Mouse (Mus musculus) myocyte (in vitro differentiated cells): ENCODE measurements around the gene Gm11733. TPM values are rescaled to one million over a fixed set of nuclear protein-coding genes. Genes with fewer than 3 reads are reported as not detected.

Source experiments
- H3K27me3 ChIP-seq: one replicate; pipeline ENCODE4 v1.6.1; 2011; ENCODE audit not compliant: control insufficient read depth, insufficient read depth, insufficient read length
- H3K36me3 ChIP-seq: one replicate; pipeline ENCODE4 v1.6.1; 2011; ENCODE audit not compliant: control insufficient read depth, insufficient read depth
- H3K4me2 ChIP-seq: one replicate; pipeline ENCODE4 v1.6.1; 2011; ENCODE audit warnings: low read depth, control low read depth
- H3K4me3 ChIP-seq: one replicate; pipeline ENCODE4 v1.5.1; 2011; ENCODE audit warnings: mild to moderate bottlenecking, control low read depth, moderate library complexity
- H3K79me2 ChIP-seq: one replicate; pipeline ENCODE4 v1.6.1; 2011; ENCODE audit not compliant: control insufficient read depth, insufficient read depth
- H3ac ChIP-seq: one replicate; pipeline ENCODE4 v1.6.1; 2011; ENCODE audit not compliant: control insufficient read depth, insufficient read length
- CEBPB ChIP-seq: IDR thresholded peaks from 2 replicates; pipeline ENCODE4 v1.6.1; 2011; ENCODE audit warnings: mild to moderate bottlenecking, moderate library complexity; ENCODE audit not compliant: poor library complexity, insufficient read depth, severe bottlenecking
- E2F4 ChIP-seq: IDR thresholded peaks from one replicate; pipeline ENCODE4 v1.6.1; 2011; ENCODE audit warnings: mild to moderate bottlenecking, control low read depth, moderate library complexity; ENCODE audit not compliant: insufficient read depth
- MAX ChIP-seq: IDR thresholded peaks from one replicate; pipeline ENCODE4 v1.6.1; 2011; ENCODE audit warnings: low read depth, mild to moderate bottlenecking, control low read depth
- MYOD1 ChIP-seq, 3 experiments: IDR thresholded peaks; one replicate each; pipeline ENCODE4 v1.6.1; 2011; ENCODE audit warnings: control low read depth in 2 of 3, low read depth in 2 of 3, mild to moderate bottlenecking in 2 of 3, moderate library complexity in 1 of 3; ENCODE audit not compliant: insufficient read length in 2 of 3, control insufficient read depth in 1 of 3
- MYOG ChIP-seq, 3 experiments: IDR thresholded peaks; one replicate each; pipeline ENCODE4 v1.6.1; 2011; ENCODE audit warnings: control low read depth in 2 of 3, low read depth in 2 of 3, mild to moderate bottlenecking in 2 of 3; ENCODE audit not compliant: insufficient read length in 2 of 3, control insufficient read depth in 1 of 3, insufficient read depth in 1 of 3
- POLR2A ChIP-seq: IDR thresholded peaks from one replicate; pipeline ENCODE4 v1.6.1; 2011; ENCODE audit warnings: low read depth, mild to moderate bottlenecking, control low read depth, moderate library complexity; ENCODE audit not compliant: insufficient read length
- POLR2AphosphoS2 ChIP-seq: IDR thresholded peaks from one replicate; pipeline ENCODE4 v1.6.1; 2011; ENCODE audit warnings: low read depth, control low read depth; ENCODE audit not compliant: insufficient read length
- REST ChIP-seq: IDR thresholded peaks from one replicate; pipeline ENCODE4 v1.6.1; 2011; ENCODE audit warnings: mild to moderate bottlenecking, control low read depth, moderate library complexity; ENCODE audit not compliant: insufficient read depth, insufficient read length
- SRF ChIP-seq: IDR thresholded peaks from one replicate; pipeline ENCODE4 v1.6.1; 2011; ENCODE audit warnings: low read depth; ENCODE audit not compliant: control insufficient read depth, insufficient read length
- TCF3 ChIP-seq: IDR thresholded peaks from one replicate; pipeline ENCODE4 v1.6.1; 2011; ENCODE audit warnings: low read depth, control low read depth; ENCODE audit not compliant: insufficient read length
- USF1 ChIP-seq: IDR thresholded peaks from one replicate; pipeline ENCODE4 v1.6.1; 2011; ENCODE audit warnings: low read depth, mild to moderate bottlenecking, control low read depth, moderate library complexity
- polyA plus RNA-seq: library from polyadenylated mRNA; unstranded; fragments of >200 nt; fragmentation: generic; extraction: Trizol; gene quantifications from one replicate; pipeline ENCODE4 v1.2.1, GENCODE M21; 2012; ENCODE audit warnings: missing spikeins

The Gm11733 gene
- polyA plus RNA-seq, 1 experiment, result not detected

GRCm38 (mm10) chr11:117535491-117536304 is 51.5 kb downstream of the Gm11733 start:
- TF ChIP-seq POLR2AphosphoS2 (no peak), MYOD1 (IDR thresholded peaks at IDR 0.05; ENCODE audit: control insufficient read depth in 1 of 3, insufficient read length in 2 of 3, low read depth in 2 of 3) (peak; percentile 1 to 65 (median 43)), E2F4 (no peak), TCF3 (no peak), MAX (no peak), SRF (no peak), REST (no peak), CEBPB (no peak), USF1 (peak; percentile 85), MYOG (IDR thresholded peaks at IDR 0.05; ENCODE audit: control insufficient read depth in 1 of 3, insufficient read depth in 1 of 3, insufficient read length in 2 of 3, low read depth in 2 of 3) (no peak)
- peak overlapping the region; percentile 78 for H3K4me2 ChIP-seq

GRCm38 (mm10) chr11:117536586-117536985 is 52.4 kb downstream of the Gm11733 start:
- TF ChIP-seq POLR2AphosphoS2 (peak; percentile 3), MYOG (IDR thresholded peaks at IDR 0.05; ENCODE audit: control insufficient read depth in 1 of 3, insufficient read depth in 1 of 3, insufficient read length in 2 of 3, low read depth in 2 of 3) (peak in 2 of 3 experiments; percentile 36 to 86), MYOD1 (IDR thresholded peaks at IDR 0.05; ENCODE audit: control insufficient read depth in 1 of 3, insufficient read length in 2 of 3, low read depth in 2 of 3) (peak in 2 of 3 experiments; percentile 72 to 77), POLR2A (no peak)
- Histone ChIP-seq H3K79me2 (no peaks in the 10 kb centered on the region), H3K4me2 (peak overlapping the region; percentile 78), H3K4me3 (no peak overlapping the region), H3K27me3 (no peaks in the 10 kb centered on the region), H3ac (no peak overlapping the region), H3K36me3 (no peaks in the 10 kb centered on the region)

More at GRCm38 (mm10) chr11:117535491-117536304, 51.5 kb downstream of the Gm11733 start:
- no peak overlapping the region for H3ac ChIP-seq
- no peaks in the 10 kb centered on the region for H3K27me3 ChIP-seq
- no peaks in the 10 kb centered on the region for H3K79me2 ChIP-seq
- H3K36me3 ChIP-seq, result no peaks in the 10 kb centered on the region
- H3K4me3 ChIP-seq, result no peak overlapping the region

Other genes with a start within 250 kb of the Gm11733 start
- 7.4 TPM for gene Tnrc6c, start 169.9 kb downstream of the Gm11733 start, polyA plus RNA-seq